Mouse (Mus musculus): Measurements from ENCODE around the gene Edc3.

- TF ChIP-seq CTCF (IDR thresholded peaks at IDR 0.05; ENCODE audit: low read depth, low read length) (no peak), POLR2A (IDR thresholded peaks at IDR 0.05; ENCODE audit: extremely low read depth, insufficient read depth, low read length) (no peak)
Observed at GRCm38 (mm10) chr9:57758528-57758927, 50.2 kb downstream of the Edc3 start.

Data from liver, adult 2 months (tissue).